ENCODE assay signal across 8 mouse cellular contexts in the genomic region with DNA sequence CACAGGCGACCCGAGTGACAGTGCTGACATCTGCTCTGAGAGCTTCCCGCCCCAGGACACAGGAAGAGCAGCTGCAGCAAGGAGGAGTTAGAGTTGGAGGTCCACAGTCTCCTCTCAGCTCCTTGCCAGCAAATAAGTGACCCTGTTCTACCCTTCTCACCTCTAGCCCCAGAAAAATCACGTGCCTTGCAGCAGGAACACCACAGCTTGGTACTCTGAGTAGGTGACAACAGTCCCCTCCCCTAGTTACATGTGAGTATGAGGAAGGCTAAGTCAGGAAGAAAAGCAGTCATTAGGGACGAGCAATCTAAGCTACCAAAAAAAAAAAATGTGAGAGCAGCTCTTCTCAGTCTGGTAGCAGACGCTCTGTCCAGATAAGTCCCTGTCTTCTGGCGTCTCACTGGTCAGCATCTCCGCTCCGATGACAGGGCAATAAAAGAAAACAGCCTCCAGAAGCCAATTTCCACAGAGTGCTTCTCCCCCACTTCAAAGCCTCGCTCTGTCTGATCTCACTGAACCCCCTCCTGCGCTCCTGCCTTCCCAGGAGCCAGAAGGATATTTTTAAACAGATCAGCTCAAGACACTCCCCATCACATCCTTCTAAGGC. TPM values are rescaled to one million over a fixed set of nuclear protein-coding genes. Genes with fewer than 3 reads are reported as not detected.
A peak's percentile ranks its signal among the peaks of the same experiment; 100 is the strongest.
DNase-seq lines count a peak whose midpoint lies in the region; ATAC-seq lines count a peak whose summit lies in the region.

No protein-coding gene starts in this region.

- no peak for ATAC-seq in cerebellum, adult (ENCODE audit: insufficient number of reproducible peaks, low FRiP score, low TSS enrichment)
- ATAC-seq in megakaryocyte, adult 5-6 weeks (ENCODE audit: poor library complexity, severe bottlenecking) = no peak
- ATAC-seq in intestine, embryonic 14.5 days (replicated peaks; ENCODE audit: low FRiP score, low TSS enrichment, low read depth) = no peak
- ATAC-seq in midbrain, embryonic 13.5 days = peak; percentile 51

- intact Hi-C loops in gastrocnemius, postnatal 36 days (cut with DNase I) = no loop called here

- peak overlapping the region; percentile 88 for H3K4me3 ChIP-seq in megakaryocyte, embryonic 14.5 days (replicated peaks)
- no peak overlapping the region for H3K4me3 ChIP-seq in intestine, embryonic 14.5 days (ENCODE audit: low read depth, low read length)
- no peak overlapping the region for H3K4me3 ChIP-seq in midbrain, embryonic 13.5 days (replicated peaks)

- H3K27ac ChIP-seq in intestine, embryonic 14.5 days (ENCODE audit: low read depth) = peak overlapping the region; percentile 36; the same call in 1 of the 2 replicates
- H3K27ac ChIP-seq in midbrain, embryonic 13.5 days = peak overlapping the region; percentile 14

- H3K4me1 ChIP-seq in megakaryocyte, embryonic 14.5 days = peaks cover 91% of the 10 kb centered on the region
- H3K4me1 ChIP-seq in intestine, embryonic 14.5 days (replicated peaks; ENCODE audit: control insufficient read depth, insufficient read depth, low read length) = peaks cover 37% of the 10 kb centered on the region
- H3K4me1 ChIP-seq in midbrain, embryonic 13.5 days (replicated peaks) = peaks cover 74% of the 10 kb centered on the region

- H3K9me3 ChIP-seq in megakaryocyte, embryonic 14.5 days = no peaks in the 10 kb centered on the region
- no peaks in the 10 kb centered on the region for H3K9me3 ChIP-seq in intestine, embryonic 14.5 days (ENCODE audit: control insufficient read depth, low read length)
- H3K9me3 ChIP-seq in midbrain, embryonic 13.5 days = no peaks in the 10 kb centered on the region

- H3K36me3 ChIP-seq in megakaryocyte, embryonic 14.5 days (replicated peaks; ENCODE audit: low read length) = peaks cover 69% of the 10 kb centered on the region
- no peaks in the 10 kb centered on the region for H3K36me3 ChIP-seq in intestine, embryonic 14.5 days (ENCODE audit: control insufficient read depth, insufficient read depth, low read length)
- H3K36me3 ChIP-seq in midbrain, embryonic 13.5 days = no peaks in the 10 kb centered on the region

- H3K27me3 ChIP-seq in megakaryocyte, embryonic 14.5 days (replicated peaks) = no peaks in the 10 kb centered on the region
- no peaks in the 10 kb centered on the region for H3K27me3 ChIP-seq in intestine, embryonic 14.5 days (replicated peaks; ENCODE audit: control insufficient read depth, insufficient read depth, low read length)
- H3K27me3 ChIP-seq in midbrain, embryonic 13.5 days = no peaks in the 10 kb centered on the region

- WGBS in intestine, embryonic 14.5 days = 11% methylated on average over 11 of the region's 11 CpGs
- 51% methylated on average over 11 of the region's 11 CpGs for WGBS in midbrain, embryonic 13.5 days

- H3K4me2 ChIP-seq in intestine, embryonic 14.5 days (ENCODE audit: low read length) = peak overlapping the region; percentile 30
- H3K4me2 ChIP-seq in midbrain, embryonic 13.5 days (replicated peaks) = no peak overlapping the region; the same call in 1 of the 2 replicates

- H3K9ac ChIP-seq in intestine, embryonic 14.5 days (ENCODE audit: low read length) = 0 out of 2 replicates have a peak overlapping the region, but pooled peaks have one; percentile 22
- H3K9ac ChIP-seq in midbrain, embryonic 13.5 days (replicated peaks) = 0 out of 2 replicates have a peak overlapping the region, but pooled peaks have one; percentile 0

- DNase-seq in cerebellum, adult 11 months = peak; percentile 22
- no peak for DNase-seq in intestine, embryonic 14.5 days (ENCODE audit: low spot score)
- no peak for DNase-seq in spleen, postnatal 10 days (ENCODE audit: low spot score in 2 of 2)
- no peak for DNase-seq in gastrocnemius, postnatal 36 days

RNA-seq across cellular contexts. Expression of gene Ptpn11, which starts 6.1 kb away (rescaled TPM):
- polyA plus RNA-seq in megakaryocyte, embryonic 14.5 days (2012; ENCODE audit: insufficient read depth, low replicate concordance) = 45.4 and 67.9 TPM in 2 replicates
- 20.1 and 20.2 TPM in 2 replicates for total RNA-seq in megakaryocyte, adult 5-6 weeks (2015)
- total RNA-seq in megakaryocyte, adult 5-6 weeks (2017) = 37.8 and 40.9 TPM in 2 replicates
- 23.2 and 24.3 TPM in 2 replicates for polyA plus RNA-seq in intestine, embryonic 14.5 days (2014; fragmentation: Nextera tagmentation; extraction: Ambion mirVana)
- 22.9 and 23.2 TPM in 2 replicates for polyA plus RNA-seq in midbrain, embryonic 13.5 days (2015; fragmentation: Nextera tagmentation; extraction: Ambion mirVana)
- 10 to 100 TPM; 59.1 to 77.7 TPM for total RNA-seq in gastrocnemius, postnatal 36 days (2021)

RNA-seq across cellular contexts. Expression of gene Rpl6, which starts 19.2 kb away (rescaled TPM):
- 95.5 and 547 TPM in 2 replicates for polyA plus RNA-seq in megakaryocyte, embryonic 14.5 days (2012; ENCODE audit: insufficient read depth, low replicate concordance)
- 1,545 and 1,566 TPM in 2 replicates for total RNA-seq in megakaryocyte, adult 5-6 weeks (2015)
- 945 and 954 TPM in 2 replicates for total RNA-seq in megakaryocyte, adult 5-6 weeks (2017)
- polyA plus RNA-seq in intestine, embryonic 14.5 days (2014; fragmentation: Nextera tagmentation; extraction: Ambion mirVana) = 766 and 768 TPM in 2 replicates
- polyA plus RNA-seq in midbrain, embryonic 13.5 days (2015; fragmentation: Nextera tagmentation; extraction: Ambion mirVana) = 416 and 429 TPM in 2 replicates
- total RNA-seq in gastrocnemius, postnatal 36 days (2021) = 100 to 1,000 TPM; 382 to 446 TPM

RNA-seq across cellular contexts. Expression of gene Hectd4, which starts 35.0 kb away (rescaled TPM):
- polyA plus RNA-seq in megakaryocyte, embryonic 14.5 days (2012; ENCODE audit: insufficient read depth, low replicate concordance) = 8.6 and 14.0 TPM in 2 replicates
- total RNA-seq in megakaryocyte, adult 5-6 weeks (2015) = 12.0 and 17.0 TPM in 2 replicates
- 8.6 and 15.2 TPM in 2 replicates for total RNA-seq in megakaryocyte, adult 5-6 weeks (2017)
- 8.0 and 8.1 TPM in 2 replicates for polyA plus RNA-seq in intestine, embryonic 14.5 days (2014; fragmentation: Nextera tagmentation; extraction: Ambion mirVana)
- polyA plus RNA-seq in midbrain, embryonic 13.5 days (2015; fragmentation: Nextera tagmentation; extraction: Ambion mirVana) = 16.8 and 18.0 TPM in 2 replicates
- total RNA-seq in gastrocnemius, postnatal 36 days (2021) = 10 to 100 TPM; 10.9 to 12.1 TPM
